Mouse (Mus musculus) left cerebral cortex, adult 6 months (tissue): ENCODE data around the gene Sox3. TPM values are rescaled to one million over a fixed set of nuclear protein-coding genes. Genes with fewer than 3 reads are reported as not detected.

Source experiments
- long read RNA-seq, 2 experiments: library from polyadenylated mRNA; unstranded; transcript quantifications; one replicate each; pipeline ENCODE4 v2.0.0; 2019 to 2020
- polyA plus RNA-seq: library from polyadenylated mRNA; unstranded; fragments of <200 nt; fragmentation: Nextera tagmentation; gene quantifications from 2 replicates; pipeline ENCODE4 v1.2.3, GENCODE M21; 2021

Gene Sox3
- 0.12 and 0.79 TPM in 2 replicates for polyA plus RNA-seq
- long read RNA-seq, experiment 1: 0 reads
- long read RNA-seq, experiment 2: 0 reads

GRCm38 (mm10) chrX:60892801-60893681 lies at the start of gene Sox3:
Gene Sox3 (minus strand): TSS chrX:60893430.

